Mouse (Mus musculus) kidney, postnatal 25 days (tissue): ENCODE data around the gene Olfr364-ps1.

Experiments
- DNase-seq, 2 experiments: peaks; one replicate each; pipeline ENCODE4 v3.0.0; 2021; ENCODE audit warnings: mixed read lengths in 2 of 2

The Olfr364-ps1 gene

DNA sequence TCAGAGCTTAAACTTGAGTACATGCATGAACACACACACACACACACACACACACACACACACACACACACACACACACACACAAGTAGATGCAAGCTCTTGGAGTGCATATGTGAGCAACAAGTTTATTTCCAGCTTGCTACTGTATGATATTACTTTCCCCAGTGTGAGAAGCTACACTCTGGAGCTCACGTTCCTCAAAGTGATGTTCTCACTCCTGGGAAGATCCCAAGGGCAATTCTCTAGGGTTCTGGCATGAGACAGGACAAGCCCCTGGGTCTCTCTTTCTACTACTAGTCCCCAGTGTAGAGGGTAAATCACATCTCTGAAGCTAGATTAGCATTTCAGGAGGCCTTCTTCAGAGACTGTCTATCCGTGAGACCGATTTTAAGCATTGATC, at the start of gene Olfr364-ps1:
Olfr364-ps1 (plus strand) TSS at position 301 of the 400 bp plus-strand sequence.
- no peak for DNase-seq

DNA sequence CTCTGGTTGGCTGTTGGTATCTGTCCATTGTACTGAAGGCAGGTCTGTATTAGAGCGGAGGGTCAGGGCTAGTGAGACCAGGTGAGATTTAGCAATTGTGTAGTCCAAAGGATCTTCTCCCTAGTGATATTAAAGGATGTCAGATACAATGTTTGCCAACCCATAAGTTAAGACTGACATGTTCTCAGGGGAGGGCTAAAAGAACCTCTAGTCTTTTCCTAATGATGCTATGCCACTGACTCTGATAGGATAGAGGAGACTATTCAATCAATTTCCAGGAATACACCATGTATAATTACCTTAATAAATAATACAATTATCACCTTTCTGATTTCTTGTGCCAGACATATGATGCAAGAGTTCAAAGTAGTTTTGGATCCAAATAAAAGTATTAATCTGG, 21.3 kb upstream of the Olfr364-ps1 start, which contains the start of gene Olfr362:
Olfr362 (minus strand) TSS at position 101 of the 400 bp plus-strand sequence.
- no peak for DNase-seq

- DNase-seq = no peak
Measured at GRCm38 (mm10) chr2:37187898-37188297, 48.8 kb downstream of the Olfr364-ps1 start, which contains the start of gene Olfr365. Olfr365 (plus strand) TSS chr2:37188198.
